Mouse (Mus musculus) MEL (cell line): ENCODE measurements around the gene Yjefn3. TPM values are rescaled to one million over a fixed set of nuclear protein-coding genes. Genes with fewer than 3 reads are reported as not detected.

Source experiments
- DNase-seq: peaks from one replicate; pipeline ENCODE4 v3.0.0; 2011; ENCODE audit warnings: low read depth, low spot score
- H3K27ac ChIP-seq: 2 replicates; pipeline ENCODE4 v1.5.1; 2012; ENCODE audit warnings: low read depth, mild to moderate bottlenecking, control low read depth, low read length, moderate library complexity; ENCODE audit not compliant: control insufficient read depth
- H3K27me3 ChIP-seq, 2 experiments: fragments of 150-350 bp in 1 of 2; sonication (generic) in 1 of 2; 2 replicates each; pipeline ENCODE4 v1.6.1; 2012; ENCODE audit warnings: low read length in 2 of 2, mild to moderate bottlenecking in 2 of 2, improper control_type of control experiment in 1 of 2, moderate library complexity in 1 of 2; ENCODE audit not compliant: insufficient read depth in 2 of 2, control insufficient read depth in 1 of 2
- H3K36me3 ChIP-seq, 2 experiments: 2 replicates each; pipeline ENCODE4 v1.6.1; 2012 to 2014; ENCODE audit warnings: low read length in 2 of 2, improper control_type of control experiment in 1 of 2, inconsistent platforms in 1 of 2, mild to moderate bottlenecking in 1 of 2; ENCODE audit not compliant: insufficient read depth in 2 of 2, control insufficient read depth in 1 of 2
- H3K4me1 ChIP-seq, 2 experiments: fragments of 150-350 bp in 1 of 2; sonication (generic) in 1 of 2; 2 replicates each; pipeline ENCODE4 v1.6.1; 2012; ENCODE audit warnings: low read length in 2 of 2, improper control_type of control experiment in 1 of 2, mild to moderate bottlenecking in 1 of 2; ENCODE audit not compliant: insufficient read depth in 2 of 2, control insufficient read depth in 1 of 2
- H3K4me3 ChIP-seq, 2 experiments: fragments of 150-350 bp in 1 of 2; sonication (generic) in 1 of 2; 2 replicates each; pipeline ENCODE4 v1.5.1; 2012; ENCODE audit warnings: low read depth in 2 of 2, low read length in 2 of 2, mild to moderate bottlenecking in 2 of 2, moderate library complexity in 2 of 2, control low read depth in 1 of 2, improper control_type of control experiment in 1 of 2; ENCODE audit not compliant: control insufficient read depth in 1 of 2, insufficient read depth in 1 of 2
- H3K79me2 ChIP-seq: 2 replicates; pipeline ENCODE4 v1.6.1; 2012; ENCODE audit warnings: mild to moderate bottlenecking, low read length, moderate library complexity; ENCODE audit not compliant: control insufficient read depth, poor library complexity, insufficient read depth
- H3K9ac ChIP-seq: 2 replicates; pipeline ENCODE4 v1.6.1; 2012; ENCODE audit warnings: low read depth, mild to moderate bottlenecking, control low read depth, low read length, moderate library complexity; ENCODE audit not compliant: control insufficient read depth, poor library complexity, severe bottlenecking
- H3K9me3 ChIP-seq: fragments of 150-350 bp; sonication (generic); replicated peaks from 2 replicates; pipeline ENCODE4 v1.6.1; 2012; ENCODE audit warnings: mild to moderate bottlenecking, low read length, improper control_type of control experiment, moderate library complexity; ENCODE audit not compliant: insufficient read depth
- BHLHE40 ChIP-seq: IDR thresholded peaks from 2 replicates; pipeline ENCODE4 v1.6.1; 2012; ENCODE audit warnings: low read depth, mild to moderate bottlenecking, inconsistent platforms, low read length, improper control_type of control experiment, borderline replicate concordance
- CHD1 ChIP-seq: IDR thresholded peaks from 2 replicates; pipeline ENCODE4 v1.6.1; 2012; ENCODE audit warnings: low read depth, mild to moderate bottlenecking, inconsistent platforms, low read length, improper control_type of control experiment
- CHD2 ChIP-seq: IDR thresholded peaks from 2 replicates; pipeline ENCODE4 v1.6.1; 2011; ENCODE audit warnings: low read length, improper control_type of control experiment
- ELF1 ChIP-seq: IDR thresholded peaks from 2 replicates; pipeline ENCODE4 v1.6.1; 2014; ENCODE audit warnings: low read depth, mild to moderate bottlenecking, inconsistent platforms, low read length, improper control_type of control experiment, moderate library complexity
- EP300 ChIP-seq, 2 experiments: IDR thresholded peaks; 2 replicates each; pipeline ENCODE4 v1.6.1; 2011; ENCODE audit warnings: improper control_type of control experiment in 2 of 2, low read length in 2 of 2, low read depth in 1 of 2, mild to moderate bottlenecking in 1 of 2
- ETS1 ChIP-seq: IDR thresholded peaks from 2 replicates; pipeline ENCODE4 v1.6.1; 2012; ENCODE audit warnings: low read depth, mild to moderate bottlenecking, inconsistent platforms, low read length, improper control_type of control experiment, moderate library complexity
- GABPA ChIP-seq: IDR thresholded peaks from 2 replicates; pipeline ENCODE4 v1.6.1; 2012; ENCODE audit warnings: low read depth, mild to moderate bottlenecking, inconsistent platforms, low read length, improper control_type of control experiment, moderate library complexity
- GATA1 ChIP-seq: IDR thresholded peaks from 2 replicates; pipeline ENCODE4 v1.6.1; 2011; ENCODE audit warnings: low read depth, low read length, improper control_type of control experiment
- HCFC1 ChIP-seq: IDR thresholded peaks from 2 replicates; pipeline ENCODE4 v1.6.1; 2012; ENCODE audit warnings: low read depth, mild to moderate bottlenecking, inconsistent platforms, low read length, improper control_type of control experiment, moderate library complexity
- MAFK ChIP-seq: IDR thresholded peaks from 2 replicates; pipeline ENCODE4 v1.6.1; 2011; ENCODE audit warnings: low read depth, mild to moderate bottlenecking, low read length, improper control_type of control experiment, borderline replicate concordance
- MYB ChIP-seq: IDR thresholded peaks from 2 replicates; pipeline ENCODE4 v1.6.1; 2011; ENCODE audit warnings: mild to moderate bottlenecking, low read depth, low read length, improper control_type of control experiment
- NELFE ChIP-seq: IDR thresholded peaks from 2 replicates; pipeline ENCODE4 v1.6.1; 2011; ENCODE audit warnings: low read depth, low read length, improper control_type of control experiment
- POLR2AphosphoS2 ChIP-seq: IDR thresholded peaks from 2 replicates; pipeline ENCODE4 v1.6.1; 2011; ENCODE audit warnings: low read length, improper control_type of control experiment
- POLR2AphosphoS5 ChIP-seq: IDR thresholded peaks from 2 replicates; pipeline ENCODE4 v1.6.1; 2012; ENCODE audit warnings: low read depth, borderline replicate concordance, mild to moderate bottlenecking, inconsistent platforms, low read length, moderate library complexity, mixed read lengths
- SMC3 ChIP-seq: IDR thresholded peaks from 2 replicates; pipeline ENCODE4 v1.6.1; 2011; ENCODE audit warnings: low read depth, low read length, improper control_type of control experiment
- TAL1 ChIP-seq: IDR thresholded peaks from 2 replicates; pipeline ENCODE4 v1.6.1; 2012; ENCODE audit warnings: mild to moderate bottlenecking, inconsistent platforms, low read length, moderate library complexity, mixed read lengths
- TBP ChIP-seq: IDR thresholded peaks from 2 replicates; pipeline ENCODE4 v1.8.0; 2011; ENCODE audit warnings: low read depth, low read length, improper control_type of control experiment
- ZMIZ1 ChIP-seq: IDR thresholded peaks from 2 replicates; pipeline ENCODE4 v1.6.1; 2012; ENCODE audit warnings: low read depth, mild to moderate bottlenecking, inconsistent platforms, low read length, improper control_type of control experiment, moderate library complexity
- polyA plus RNA-seq, 2 experiments: library from polyadenylated mRNA; stranded (reverse) in 1 of 2; unstranded in 1 of 2; fragments of >175 nt in 1 of 2; fragments of >200 nt in 1 of 2; gene quantifications; 2 replicates each; pipeline versions ENCODE4 v1.2.1 to v1.2.4; 2012; ENCODE audit warnings: low replicate concordance in 2 of 2, low read depth in 1 of 2; ENCODE audit not compliant: insufficient read length in 2 of 2, insufficient read depth in 1 of 2, missing spikeins in 1 of 2
- total RNA-seq: library from RNA; depleted of rRNA; stranded (reverse); fragments of 300-350 nt; gene quantifications from 2 replicates; pipeline ENCODE4 v1.2.3, GENCODE M21; 2012

Gene Yjefn3
- total and polyA plus RNA-seq, 3 experiments = 5.3 to 8.2 TPM; not detected in 1

- H3K27ac ChIP-seq = no peak overlapping the region
- peaks cover 23% of the 10 kb centered on the region for H3K79me2 ChIP-seq
- H3K4me1 ChIP-seq = peaks cover 0 to 10% of the 10 kb centered on the region in 2 experiments; a peak in 2 of 4 replicates
- no peaks in the 10 kb centered on the region for H3K9me3 ChIP-seq
- no peak overlapping the region for H3K4me3 ChIP-seq
- peaks cover 2 to 11% of the 10 kb centered on the region in 2 experiments for H3K36me3 ChIP-seq
- no peak overlapping the region for H3K9ac ChIP-seq
- DNase-seq = no peak
- H3K27me3 ChIP-seq = no peaks in the 10 kb centered on the region
- TF ChIP-seq CHD1 = no peak
- TF ChIP-seq MAFK = peak; percentile 74
- TF ChIP-seq ETS1 = 0 out of 2 replicates have a peak, but pooled peaks have one; percentile 17
- TF ChIP-seq GABPA = no peak
- no peak for TF ChIP-seq MYB
- TF ChIP-seq POLR2AphosphoS5 = no peak
- no peak for TF ChIP-seq ZMIZ1
- no peak for TF ChIP-seq BHLHE40
- TF ChIP-seq EP300 (IDR thresholded peaks at IDR 0.05; ENCODE audit: low read depth in 1 of 2, low read length in 2 of 2) = no peak
- no peak for TF ChIP-seq GATA1
- no peak for TF ChIP-seq TAL1
- no peak for TF ChIP-seq TBP
- no peak for TF ChIP-seq SMC3
- TF ChIP-seq ELF1 = no peak
- TF ChIP-seq, all 39 proteins: peak for 2
Measured at GRCm38 (mm10) chr8:69936050-69936794, 33.7 kb upstream of the Yjefn3 start.

GRCm38 (mm10) chr8:69935431-69935830 lies 32.9 kb upstream of the Yjefn3 start:
- no peak overlapping the region for H3K27ac ChIP-seq
- H3K79me2 ChIP-seq = peaks cover 23% of the 10 kb centered on the region
- no peak overlapping the region for H3K4me3 ChIP-seq
- TF ChIP-seq POLR2AphosphoS2 (no peak), NELFE (no peak), CHD2 (no peak), HCFC1 (no peak)
- no peak for DNase-seq
- no peak overlapping the region for H3K9ac ChIP-seq
- H3K9me3 ChIP-seq = no peaks in the 10 kb centered on the region
- H3K27me3 ChIP-seq = no peaks in the 10 kb centered on the region
- H3K4me1 ChIP-seq = peaks cover 0 to 8% of the 10 kb centered on the region in 2 experiments; a peak in 2 of 4 replicates
- peaks cover 2 to 4% of the 10 kb centered on the region in 2 experiments; a peak in 3 of 4 replicates for H3K36me3 ChIP-seq
